Mouse (Mus musculus): Measurements from ENCODE around the gene Ptgr1. TPM values are rescaled to one million over a fixed set of nuclear protein-coding genes. Genes with fewer than 3 reads are reported as not detected.

The Ptgr1 gene
- polyA plus RNA-seq, 1 experiment from 2014 or later: 3.9 TPM

DNA sequence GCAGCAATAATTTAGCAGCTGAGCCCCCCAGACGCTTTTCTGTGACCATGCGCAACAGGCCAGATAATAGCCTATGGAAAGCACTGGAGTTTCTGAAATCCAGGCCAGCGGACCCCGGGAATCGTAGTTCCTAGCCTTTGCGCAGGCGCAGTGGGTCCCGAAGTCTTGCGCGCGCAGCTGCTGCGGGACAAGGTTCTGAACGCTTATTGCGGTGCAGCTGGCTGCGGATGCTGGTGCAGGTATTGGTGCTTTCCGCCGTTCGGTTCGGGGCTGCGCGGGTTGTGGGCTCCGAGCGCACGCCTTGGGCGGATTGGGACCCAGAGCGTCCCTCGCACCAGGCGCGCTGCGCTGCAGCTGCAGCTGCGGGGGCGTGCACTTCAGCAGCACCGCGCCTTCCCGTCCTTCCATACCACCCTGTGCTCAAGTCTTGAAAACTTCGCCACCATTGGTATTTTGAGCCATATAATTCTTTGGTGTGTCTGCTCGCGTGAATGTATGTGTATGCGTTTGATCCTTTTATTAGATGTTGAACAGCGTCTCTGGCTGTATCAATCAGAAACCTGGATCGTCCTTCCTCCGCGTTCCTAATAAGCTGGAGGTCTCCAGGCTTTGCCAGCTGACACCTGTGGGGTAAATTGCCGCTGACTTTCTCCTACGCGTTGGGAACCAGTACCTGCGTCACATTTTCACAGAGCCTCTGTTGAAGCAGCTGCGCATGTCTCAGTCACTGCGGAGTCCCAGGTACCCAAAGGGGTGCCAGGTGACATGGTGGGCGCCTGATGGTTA is 43.3 kb downstream of the Ptgr1 start, which contains the start of gene Zkscan16:
TSS of gene Zkscan16 (plus strand) at position 209 of the 786 bp plus-strand sequence.
- H3K27me3 ChIP-seq (ENCODE audit: control insufficient read depth, insufficient read depth, low read depth, low read length): no peaks in the 10 kb centered on the region
- ATAC-seq: peak; percentile 93
- H3K4me2 ChIP-seq (ENCODE audit: low read length): peak within 1 kb of the TSS; percentile 81
- peak within 1 kb of the TSS; percentile 86 for H3K27ac ChIP-seq (ENCODE audit: low read length)
- WGBS: 1% methylated on average over 50 of the region's 50 CpGs
- H3K36me3 ChIP-seq (ENCODE audit: control insufficient read depth, insufficient read depth, low read length): no peaks in the 10 kb centered on the region
- H3K9me3 ChIP-seq (replicated peaks; ENCODE audit: control insufficient read depth, low read length, poor library complexity, severe bottlenecking): no peaks in the 10 kb centered on the region
- peaks cover 12% of the 10 kb centered on the region for H3K4me1 ChIP-seq (ENCODE audit: control insufficient read depth, insufficient read depth, low read length)
- H3K9ac ChIP-seq (ENCODE audit: low read depth, low read length): peak within 1 kb of the TSS; percentile 80
- H3K4me3 ChIP-seq (ENCODE audit: low read depth, low read length): peak within 1 kb of the TSS; percentile 79

GRCm38 (mm10) chr4:58942942-58943341 is 44.0 kb downstream of the Ptgr1 start:
- ATAC-seq: no peak; the same call in 1 of the 2 replicates
- Histone ChIP-seq H3K4me2 (ENCODE audit: low read length) (peak overlapping the region; percentile 81), H3K9ac (ENCODE audit: low read depth, low read length) (peak overlapping the region; percentile 80), H3K4me1 (ENCODE audit: control insufficient read depth, insufficient read depth, low read length) (peaks cover 12% of the 10 kb centered on the region), H3K27me3 (ENCODE audit: control insufficient read depth, insufficient read depth, low read depth, low read length) (no peaks in the 10 kb centered on the region), H3K9me3 (replicated peaks; ENCODE audit: control insufficient read depth, low read length, poor library complexity, severe bottlenecking) (no peaks in the 10 kb centered on the region), H3K27ac (ENCODE audit: low read length) (peak overlapping the region; percentile 86), H3K4me3 (ENCODE audit: low read depth, low read length) (peak overlapping the region; percentile 79), H3K36me3 (ENCODE audit: control insufficient read depth, insufficient read depth, low read length) (no peaks in the 10 kb centered on the region)
- WGBS: 80% methylated on average over 4 of the region's 4 CpGs

DNA sequence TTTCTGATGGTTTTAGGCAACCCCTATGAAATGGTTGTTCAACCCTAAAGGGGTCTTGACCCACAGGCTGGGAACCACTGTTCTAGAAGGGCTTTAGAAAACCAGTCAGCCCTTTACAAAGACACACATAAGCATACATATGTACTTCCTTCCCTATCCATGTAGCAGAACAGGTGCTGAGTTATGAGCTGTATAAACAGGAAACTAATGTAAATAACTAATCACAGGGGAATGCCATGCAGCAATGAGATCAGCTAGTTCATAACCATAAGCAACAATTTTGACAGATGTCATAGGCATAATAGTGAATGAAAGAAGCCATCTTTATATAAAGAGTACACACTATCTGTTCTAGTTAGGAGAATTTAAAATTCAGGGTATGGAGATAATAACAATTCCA is 45.3 kb downstream of the Ptgr1 start:
- ATAC-seq: no peak
- peaks cover 12% of the 10 kb centered on the region for H3K4me1 ChIP-seq (ENCODE audit: control insufficient read depth, insufficient read depth, low read length)

DNA sequence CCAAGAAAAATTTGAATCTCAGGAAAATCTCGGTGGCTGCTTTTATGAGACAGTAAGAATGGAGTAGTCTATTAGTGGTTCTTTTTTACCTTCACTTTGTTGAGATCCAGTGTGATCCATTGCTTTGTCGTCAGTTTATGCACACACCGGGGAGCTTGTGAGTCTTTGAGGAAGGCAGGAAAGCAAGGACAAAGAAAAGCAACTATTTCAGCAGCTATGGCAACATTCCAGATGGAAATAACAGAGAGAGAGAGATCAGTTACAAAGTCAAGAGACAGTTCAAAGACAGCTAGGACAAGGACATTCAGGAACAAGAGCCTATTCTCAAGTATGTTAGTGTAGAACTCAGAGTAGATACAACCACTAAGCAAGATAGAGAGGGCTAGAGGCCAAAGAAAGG is 51.1 kb downstream of the Ptgr1 start:
- H3K4me1 ChIP-seq (ENCODE audit: control insufficient read depth, insufficient read depth, low read length): no peaks in the 10 kb centered on the region
- no peaks in the 10 kb centered on the region for H3K9me3 ChIP-seq (replicated peaks; ENCODE audit: control insufficient read depth, low read length, poor library complexity, severe bottlenecking)
- no peak overlapping the region for H3K9ac ChIP-seq (ENCODE audit: low read depth, low read length)
- no peak for ATAC-seq
- no peaks in the 10 kb centered on the region for H3K27me3 ChIP-seq (ENCODE audit: control insufficient read depth, insufficient read depth, low read depth, low read length)
- no peak overlapping the region for H3K27ac ChIP-seq (ENCODE audit: low read length)
- 46% methylated on average over 3 of the region's 3 CpGs for WGBS
- H3K4me3 ChIP-seq (ENCODE audit: low read depth, low read length): no peak overlapping the region
- no peak overlapping the region for H3K4me2 ChIP-seq (ENCODE audit: low read length)
- no peaks in the 10 kb centered on the region for H3K36me3 ChIP-seq (ENCODE audit: control insufficient read depth, insufficient read depth, low read length)

More for the DNA sequence above, 45.3 kb downstream of the Ptgr1 start:
- Histone ChIP-seq H3K27ac (ENCODE audit: low read length) (no peak overlapping the region), H3K4me2 (ENCODE audit: low read length) (no peak overlapping the region), H3K27me3 (ENCODE audit: control insufficient read depth, insufficient read depth, low read depth, low read length) (no peaks in the 10 kb centered on the region), H3K36me3 (ENCODE audit: control insufficient read depth, insufficient read depth, low read length) (no peaks in the 10 kb centered on the region), H3K4me3 (ENCODE audit: low read depth, low read length) (no peak overlapping the region), H3K9ac (ENCODE audit: low read depth, low read length) (no peak overlapping the region), H3K9me3 (replicated peaks; ENCODE audit: control insufficient read depth, low read length, poor library complexity, severe bottlenecking) (no peaks in the 10 kb centered on the region)

- peak; percentile 84 for ATAC-seq
- Histone ChIP-seq H3K9me3 (replicated peaks; ENCODE audit: control insufficient read depth, low read length, poor library complexity, severe bottlenecking) (no peaks in the 10 kb centered on the region), H3K4me1 (ENCODE audit: control insufficient read depth, insufficient read depth, low read length) (no peaks in the 10 kb centered on the region), H3K27me3 (ENCODE audit: control insufficient read depth, insufficient read depth, low read depth, low read length) (no peaks in the 10 kb centered on the region), H3K9ac (ENCODE audit: low read depth, low read length) (no peak overlapping the region), H3K27ac (ENCODE audit: low read length) (no peak overlapping the region), H3K4me3 (ENCODE audit: low read depth, low read length) (no peak overlapping the region), H3K36me3 (ENCODE audit: control insufficient read depth, insufficient read depth, low read length) (no peaks in the 10 kb centered on the region), H3K4me2 (ENCODE audit: low read length) (no peak overlapping the region)
- whole genome bisulfite sequencing: 47% methylated on average over 15 of the region's 15 CpGs
These were observed 52.0 kb downstream of the Ptgr1 start for GRCm38 (mm10) chr4:58934746-58935476.

DNA sequence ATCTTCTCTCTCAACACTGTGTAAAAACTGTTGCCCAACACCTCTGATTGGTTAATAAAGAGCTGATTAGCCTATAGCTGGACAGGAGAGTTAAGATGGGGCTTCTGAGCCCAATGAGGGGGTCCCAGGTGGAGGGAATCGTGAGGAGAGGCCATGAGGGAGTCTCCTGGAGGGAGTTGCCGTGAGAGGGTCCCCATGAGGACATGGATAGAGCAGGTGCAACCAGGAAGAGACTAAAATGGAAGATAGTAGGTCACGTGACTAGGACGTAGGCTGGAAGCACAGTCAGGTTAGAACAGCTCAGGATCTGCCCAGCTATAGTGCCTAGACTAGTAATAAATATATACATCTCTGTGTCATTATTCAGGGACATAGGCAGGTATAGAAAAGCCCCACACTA is 52.6 kb downstream of the Ptgr1 start:
- H3K27me3 ChIP-seq (ENCODE audit: control insufficient read depth, insufficient read depth, low read depth, low read length): no peaks in the 10 kb centered on the region
- H3K36me3 ChIP-seq (ENCODE audit: control insufficient read depth, insufficient read depth, low read length): no peaks in the 10 kb centered on the region
- no peak overlapping the region for H3K4me2 ChIP-seq (ENCODE audit: low read length)
- H3K9me3 ChIP-seq (replicated peaks; ENCODE audit: control insufficient read depth, low read length, poor library complexity, severe bottlenecking): no peaks in the 10 kb centered on the region
- H3K4me1 ChIP-seq (ENCODE audit: control insufficient read depth, insufficient read depth, low read length): no peaks in the 10 kb centered on the region
- H3K9ac ChIP-seq (ENCODE audit: low read depth, low read length): no peak overlapping the region
- H3K27ac ChIP-seq (ENCODE audit: low read length): no peak overlapping the region
- 84% methylated on average over 4 of the region's 4 CpGs for WGBS
- ATAC-seq: no peak
- no peak overlapping the region for H3K4me3 ChIP-seq (ENCODE audit: low read depth, low read length)

GRCm38 (mm10) chr4:58932541-58932940 is 54.4 kb downstream of the Ptgr1 start:
- H3K4me1 ChIP-seq (ENCODE audit: control insufficient read depth, insufficient read depth, low read length): no peaks in the 10 kb centered on the region
- no peaks in the 10 kb centered on the region for H3K9me3 ChIP-seq (replicated peaks; ENCODE audit: control insufficient read depth, low read length, poor library complexity, severe bottlenecking)
- no peaks in the 10 kb centered on the region for H3K36me3 ChIP-seq (ENCODE audit: control insufficient read depth, insufficient read depth, low read length)
- ATAC-seq: no peak
- WGBS: 90% methylated on average over 6 of the region's 6 CpGs
- no peak overlapping the region for H3K4me3 ChIP-seq (ENCODE audit: low read depth, low read length)
- no peak overlapping the region for H3K4me2 ChIP-seq (ENCODE audit: low read length)
- no peak overlapping the region for H3K27ac ChIP-seq (ENCODE audit: low read length)
- H3K27me3 ChIP-seq (ENCODE audit: control insufficient read depth, insufficient read depth, low read depth, low read length): no peaks in the 10 kb centered on the region
- no peak overlapping the region for H3K9ac ChIP-seq (ENCODE audit: low read depth, low read length)

- no peak for ATAC-seq
- no peaks in the 10 kb centered on the region for H3K4me1 ChIP-seq (ENCODE audit: control insufficient read depth, insufficient read depth, low read length)
- WGBS: 59% methylated on average over 3 of the region's 3 CpGs
- peaks cover 12% of the 10 kb centered on the region; the same call in 1 of the 2 replicates for H3K9me3 ChIP-seq (replicated peaks; ENCODE audit: control insufficient read depth, low read length, poor library complexity, severe bottlenecking)
- H3K9ac ChIP-seq (ENCODE audit: low read depth, low read length): no peak overlapping the region
- H3K36me3 ChIP-seq (ENCODE audit: control insufficient read depth, insufficient read depth, low read length): no peaks in the 10 kb centered on the region
- H3K4me3 ChIP-seq (ENCODE audit: low read depth, low read length): no peak overlapping the region
- no peak overlapping the region for H3K4me2 ChIP-seq (ENCODE audit: low read length)
- no peaks in the 10 kb centered on the region for H3K27me3 ChIP-seq (ENCODE audit: control insufficient read depth, insufficient read depth, low read depth, low read length)
- no peak overlapping the region for H3K27ac ChIP-seq (ENCODE audit: low read length)
These were observed 59.3 kb downstream of the Ptgr1 start for GRCm38 (mm10) chr4:58927661-58928060.

GRCm38 (mm10) chr4:58926120-58926519 is 60.8 kb downstream of the Ptgr1 start:
- no peak overlapping the region for H3K9ac ChIP-seq (ENCODE audit: low read depth, low read length)
- H3K36me3 ChIP-seq (ENCODE audit: control insufficient read depth, insufficient read depth, low read length): no peaks in the 10 kb centered on the region
- no peak overlapping the region for H3K4me2 ChIP-seq (ENCODE audit: low read length)
- no peak for ATAC-seq
- H3K27me3 ChIP-seq (ENCODE audit: control insufficient read depth, insufficient read depth, low read depth, low read length): no peaks in the 10 kb centered on the region
- 39% methylated on average over 2 of the region's 2 CpGs for WGBS
- no peak overlapping the region for H3K4me3 ChIP-seq (ENCODE audit: low read depth, low read length)
- H3K9me3 ChIP-seq (replicated peaks; ENCODE audit: control insufficient read depth, low read length, poor library complexity, severe bottlenecking): peaks cover 12% of the 10 kb centered on the region; the same call in 1 of the 2 replicates
- no peak overlapping the region for H3K27ac ChIP-seq (ENCODE audit: low read length)
- H3K4me1 ChIP-seq (ENCODE audit: control insufficient read depth, insufficient read depth, low read length): no peaks in the 10 kb centered on the region

Measured in midbrain, embryonic 16.5 days (tissue).